ENCODE assay signal across 1 mouse cellular context in the genomic region with DNA sequence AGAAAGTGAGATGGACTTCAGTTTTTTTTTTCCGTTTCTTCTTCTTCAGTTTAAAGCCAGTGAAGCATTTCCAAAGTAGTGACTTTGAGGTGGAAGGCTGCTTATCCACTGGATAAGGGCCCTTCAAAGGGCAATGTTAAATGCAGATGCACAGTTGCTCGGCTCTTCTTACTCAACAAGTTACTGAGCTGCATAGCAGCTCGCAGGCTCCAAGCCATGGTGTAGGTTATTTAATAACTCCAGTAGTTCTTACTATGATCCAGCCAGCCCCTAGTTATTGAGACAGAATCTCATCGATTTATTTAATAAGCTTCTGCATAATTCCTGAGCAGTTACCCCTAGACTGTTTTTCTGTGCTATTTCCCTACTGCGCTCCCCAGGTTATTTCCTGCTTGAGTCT.
TF ChIP-seq lines count a peak whose summit lies in the region.

No protein-coding gene starts in this region.

TF ChIP-seq in CH12.LX, 34 proteins besides CTCF, POLR2A, EP300 and RAD21:
- TF ChIP-seq SIN3A (IDR thresholded peaks at IDR 0.05; ENCODE audit: low read length) (no peak), MAFK (IDR thresholded peaks at IDR 0.05; ENCODE audit: insufficient replicate concordance, low read length) (no peak), JUND (conservative IDR thresholded peaks at IDR 0.05; ENCODE audit: low read depth, low read length) (no peak), NELFE (IDR thresholded peaks at IDR 0.05; ENCODE audit: low read depth, low read length) (no peak), ZC3H11A (IDR thresholded peaks at IDR 0.05; ENCODE audit: low read depth, low read length) (no peak), HCFC1 (IDR thresholded peaks at IDR 0.05; ENCODE audit: low read depth, low read length) (no peak), E2F4 (IDR thresholded peaks at IDR 0.05; ENCODE audit: insufficient replicate concordance, low read depth, low read length) (no peak), ZNF384 (IDR thresholded peaks at IDR 0.05; ENCODE audit: low read depth, low read length) (no peak), CHD2 (IDR thresholded peaks at IDR 0.05; ENCODE audit: low read length) (no peak), UBTF (IDR thresholded peaks at IDR 0.05; ENCODE audit: low read depth, low read length) (no peak), IRF4 (IDR thresholded peaks at IDR 0.05; ENCODE audit: low read depth, low read length) (no peak), MXI1 (IDR thresholded peaks at IDR 0.05; ENCODE audit: low read depth, low read length) (no peak), ZMIZ1 (IDR thresholded peaks at IDR 0.05; ENCODE audit: low read depth, low read length) (no peak), KAT2A (IDR thresholded peaks at IDR 0.05; ENCODE audit: insufficient replicate concordance, low read length) (no peak), POLR2AphosphoS2 (IDR thresholded peaks at IDR 0.05; ENCODE audit: low read depth, low read length) (no peak), USF1 (IDR thresholded peaks at IDR 0.05; ENCODE audit: low read depth, low read length) (no peak), TCF12 (IDR thresholded peaks at IDR 0.05; ENCODE audit: low read depth, low read length) (no peak), TBP (conservative IDR thresholded peaks at IDR 0.05; ENCODE audit: low read depth, low read length) (no peak)
